Mouse (Mus musculus): Measurements from ENCODE around the gene Ccdc73.

GRCm38 (mm10) chr2:104849276-104849990 is 18.2 kb upstream of the Ccdc73 start, which contains the start of gene Prrg4:
- no peak for TF ChIP-seq CTCF (IDR thresholded peaks at IDR 0.05; ENCODE audit: extremely low read depth, insufficient read length, insufficient replicate concordance, low read depth, low read length)
- no peak for TF ChIP-seq POLR2A (IDR thresholded peaks at IDR 0.05; ENCODE audit: low read depth, low read length)

Measured in small intestine, adult 2 months (tissue).